Mouse (Mus musculus) forebrain, embryonic 11.5 days (tissue): Measurements from ENCODE around the gene Ltf. TPM values are rescaled to one million over a fixed set of nuclear protein-coding genes. Genes with fewer than 3 reads are reported as not detected.

Experiments used
- ATAC-seq: fragments of 200-750 bp; cut with Nextera tagmentation; replicated peaks from 2 replicates; pipeline ENCODE4 v1.8.0; 2017; ENCODE audit warnings: moderate TSS enrichment; ENCODE audit not compliant: low FRiP score
- DNase-seq: peaks from one replicate; pipeline ENCODE4 v3.0.0-alpha.2; 2017; ENCODE audit warnings: low spot score
- H3K27ac ChIP-seq: fragments of 300-500 bp; sonication (generic); 2 replicates; pipeline ENCODE4 v1.5.1; 2014; ENCODE audit warnings: low read depth, low read length
- H3K27me3 ChIP-seq: fragments of 300-500 bp; sonication (generic); 2 replicates; pipeline ENCODE4 v1.6.1; 2014; ENCODE audit warnings: mild to moderate bottlenecking, low read length, mixed read lengths; ENCODE audit not compliant: control insufficient read depth, insufficient read depth
- H3K36me3 ChIP-seq: fragments of 300-500 bp; sonication (generic); 2 replicates; pipeline ENCODE4 v1.6.1; 2014; ENCODE audit warnings: mild to moderate bottlenecking, low read length, moderate library complexity, mixed read lengths; ENCODE audit not compliant: control insufficient read depth, insufficient read depth
- H3K4me1 ChIP-seq: fragments of 300-500 bp; sonication (generic); replicated peaks from 2 replicates; pipeline ENCODE4 v1.6.1; 2014; ENCODE audit warnings: low read length, mixed read lengths; ENCODE audit not compliant: control insufficient read depth, insufficient read depth
- H3K4me2 ChIP-seq: fragments of 300-500 bp; sonication (generic); 2 replicates; pipeline ENCODE4 v1.6.1; 2014; ENCODE audit warnings: low read depth, mild to moderate bottlenecking, low read length, moderate library complexity, mixed read lengths; ENCODE audit not compliant: severe bottlenecking
- H3K4me3 ChIP-seq: fragments of 300-500 bp; sonication (generic); 2 replicates; pipeline ENCODE4 v1.5.1; 2014; ENCODE audit warnings: low read depth, low read length
- H3K9ac ChIP-seq: fragments of 300-500 bp; sonication (generic); 2 replicates; pipeline ENCODE4 v1.6.1; 2014; ENCODE audit warnings: low read length
- H3K9me3 ChIP-seq: fragments of 300-500 bp; sonication (generic); 2 replicates; pipeline ENCODE4 v1.6.1; 2016; ENCODE audit warnings: low read length, mixed read lengths; ENCODE audit not compliant: control insufficient read depth
- WGBS: fragments of 180-500 bp; shearing (Covaris S2); extraction: QIAGEN DNeasy Blood & Tissue Kit; methylation state at CpG from one replicate; pipeline ENCODE4 v1.1.7; 2014; 5-methylcytosine and 5-hydroxymethylcytosine counted together
- polyA plus RNA-seq: library from polyadenylated mRNA; unstranded; fragments of >200 nt; fragmentation: Nextera tagmentation; extraction: Ambion mirVana; gene quantifications from 2 replicates; pipeline ENCODE4 v1.2.1, GENCODE M21; 2014

Gene Ltf
- 0.61 and 0.89 TPM in 2 replicates for polyA plus RNA-seq

DNA sequence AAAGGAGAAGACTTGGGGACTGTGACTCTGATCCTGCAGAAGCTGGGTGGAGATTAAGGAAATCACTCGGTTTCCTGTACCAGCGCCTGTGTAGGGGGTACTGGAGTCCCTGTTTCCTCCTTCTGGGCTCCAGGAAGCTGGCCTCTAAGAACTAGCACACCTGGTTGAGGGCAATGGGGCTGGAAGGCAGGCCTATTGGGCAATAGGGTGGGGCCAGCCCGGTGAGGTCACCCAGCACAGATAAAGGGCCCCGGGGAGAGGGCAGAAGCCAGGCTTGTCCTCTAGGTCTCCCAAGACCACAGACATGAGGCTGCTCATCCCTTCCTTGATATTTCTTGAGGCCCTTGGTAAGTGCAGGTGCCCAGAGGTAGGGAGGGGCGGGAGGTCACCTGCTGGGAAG lies at the start of gene Ltf:
TSS of gene Ltf (plus strand) at position 250 of the 400 bp plus-strand sequence.
- Histone ChIP-seq H3K4me2 (no peak within 1 kb of the TSS), H3K4me1 (no peaks in the 10 kb centered on the region), H3K4me3 (no peak within 1 kb of the TSS), H3K9me3 (no peaks in the 10 kb centered on the region), H3K27ac (no peak within 1 kb of the TSS), H3K36me3 (no peaks in the 10 kb centered on the region), H3K27me3 (no peaks in the 10 kb centered on the region), H3K9ac (no peak within 1 kb of the TSS)
- 83% methylated on average over 5 of the region's 5 CpGs for WGBS
- DNase-seq = no peak
- ATAC-seq = no peak

DNA sequence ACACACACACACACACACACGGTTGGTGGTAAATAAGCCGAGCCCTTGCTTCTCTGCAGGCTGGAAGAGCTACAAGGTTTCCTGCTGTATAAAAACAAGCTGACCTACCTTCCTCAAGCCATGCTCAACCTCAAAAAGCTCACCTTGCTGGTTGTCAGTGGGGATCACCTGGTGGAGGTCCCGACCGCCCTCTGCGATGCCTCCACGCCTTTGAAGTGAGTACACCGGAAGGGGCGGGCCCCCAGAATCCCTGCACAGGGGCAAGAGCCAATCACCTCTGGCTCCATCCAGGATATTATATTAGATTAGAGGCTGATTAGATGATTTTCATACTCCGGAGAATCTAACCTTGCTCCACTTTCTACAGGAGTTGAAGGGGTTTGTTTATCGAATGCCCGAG lies 39.7 kb upstream of the Ltf start:
- Histone ChIP-seq H3K4me1 (no peaks in the 10 kb centered on the region), H3K9ac (no peak overlapping the region), H3K9me3 (no peaks in the 10 kb centered on the region), H3K27me3 (no peaks in the 10 kb centered on the region), H3K36me3 (no peaks in the 10 kb centered on the region), H3K4me3 (no peak overlapping the region), H3K27ac (no peak overlapping the region), H3K4me2 (no peak overlapping the region)
- DNase-seq (peak; percentile 40), ATAC-seq (no peak)
- 96% methylated on average over 11 of the region's 11 CpGs for WGBS

DNA sequence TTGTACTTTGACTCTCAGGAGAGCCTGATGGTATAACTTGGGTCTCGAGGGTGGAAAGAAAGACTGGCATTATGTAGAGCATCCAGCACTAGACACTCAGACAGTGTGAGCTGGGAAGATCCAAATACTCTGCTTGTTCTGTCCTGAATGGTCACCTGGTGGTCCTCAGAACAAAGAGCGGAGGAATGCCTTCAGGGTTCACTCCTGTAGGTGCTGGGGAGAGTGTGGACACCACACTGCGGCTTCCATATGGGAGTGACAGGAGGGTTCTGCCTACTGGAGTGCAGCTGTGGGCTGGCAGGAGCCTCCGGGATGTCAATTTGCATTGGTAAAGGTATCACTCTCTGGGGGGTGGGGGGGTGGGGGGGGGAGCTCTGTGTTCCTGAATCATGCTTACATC lies 36.7 kb upstream of the Ltf start:
- Histone ChIP-seq H3K4me2 (no peak overlapping the region), H3K27me3 (no peaks in the 10 kb centered on the region), H3K36me3 (no peaks in the 10 kb centered on the region), H3K4me1 (no peaks in the 10 kb centered on the region), H3K9me3 (no peaks in the 10 kb centered on the region), H3K27ac (no peak overlapping the region), H3K4me3 (no peak overlapping the region), H3K9ac (no peak overlapping the region)
- no peak for ATAC-seq
- WGBS = 63% methylated on average over 4 of the region's 4 CpGs
- no peak for DNase-seq

DNA sequence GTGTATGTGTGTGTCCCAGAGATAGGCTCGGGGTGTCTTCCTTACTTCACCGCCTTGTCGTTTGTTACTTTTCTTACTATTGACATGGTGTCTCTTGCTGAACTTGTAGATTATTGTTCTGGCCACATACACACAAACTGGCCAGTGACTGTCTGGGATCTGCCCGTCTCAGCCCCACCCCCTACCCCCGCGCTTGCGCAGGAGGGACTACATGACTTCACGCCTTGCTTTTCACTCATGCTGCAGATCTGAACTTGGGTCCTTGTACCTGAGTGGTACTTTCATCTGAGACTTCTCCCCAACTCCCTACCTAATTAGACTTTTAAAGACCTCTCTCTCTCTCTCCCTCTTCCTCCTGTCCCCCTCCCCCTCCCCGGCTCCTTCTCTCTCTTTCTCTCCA lies 35.0 kb upstream of the Ltf start:
- 92% methylated on average over 9 of the region's 9 CpGs for WGBS
- no peak overlapping the region for H3K4me3 ChIP-seq
- no peak for DNase-seq
- no peak overlapping the region for H3K4me2 ChIP-seq
- H3K9me3 ChIP-seq = no peaks in the 10 kb centered on the region
- no peak overlapping the region for H3K9ac ChIP-seq
- no peak overlapping the region for H3K27ac ChIP-seq
- ATAC-seq = no peak
- H3K36me3 ChIP-seq = no peaks in the 10 kb centered on the region
- no peaks in the 10 kb centered on the region for H3K27me3 ChIP-seq
- H3K4me1 ChIP-seq = no peaks in the 10 kb centered on the region

DNA sequence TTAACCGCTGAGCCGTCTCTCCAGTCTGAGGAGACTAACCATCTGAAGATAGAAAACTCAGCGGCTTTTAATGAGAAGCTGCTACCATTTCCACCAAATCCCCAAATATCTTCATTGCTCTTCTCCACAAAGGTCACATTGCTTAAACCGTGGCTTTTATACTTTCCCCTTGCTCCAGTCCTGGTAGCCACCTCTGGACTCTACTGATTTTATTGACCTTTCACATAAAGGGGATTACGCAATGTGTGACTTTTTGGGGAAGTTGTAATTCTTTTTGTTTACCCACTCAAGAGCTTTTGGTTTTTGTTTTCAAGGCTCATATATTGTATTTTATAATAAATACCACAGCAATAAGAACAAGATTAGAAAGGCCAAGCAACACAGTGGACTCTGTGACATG lies 33.5 kb upstream of the Ltf start:
- no peak for DNase-seq
- Histone ChIP-seq H3K4me3 (no peak overlapping the region), H3K27ac (no peak overlapping the region), H3K4me1 (no peaks in the 10 kb centered on the region), H3K4me2 (no peak overlapping the region), H3K9ac (no peak overlapping the region), H3K9me3 (no peaks in the 10 kb centered on the region), H3K36me3 (no peaks in the 10 kb centered on the region), H3K27me3 (no peaks in the 10 kb centered on the region)
- WGBS = 93% methylated on average over 5 of the region's 5 CpGs
- ATAC-seq = no peak

DNA sequence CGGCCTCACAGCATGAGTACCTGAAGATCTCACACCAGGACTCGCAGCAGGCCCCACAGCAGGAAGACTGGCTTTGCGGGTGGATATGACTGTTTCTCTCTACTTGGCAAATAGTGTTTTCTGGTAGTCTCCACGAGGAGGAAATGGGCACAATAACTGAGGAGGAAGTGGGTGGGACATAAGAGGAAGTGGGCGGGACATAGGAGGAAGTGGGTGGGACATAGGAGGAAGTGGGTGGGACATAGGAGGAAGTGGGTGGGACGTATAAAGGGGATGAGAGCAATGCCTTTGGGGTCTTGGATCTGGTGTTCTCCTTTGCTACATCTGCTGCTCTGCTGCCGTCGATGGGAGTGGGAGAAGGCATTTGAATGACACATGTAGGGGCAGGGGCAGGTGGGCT lies 33.1 kb upstream of the Ltf start:
- WGBS = 89% methylated on average over 8 of the region's 8 CpGs
- Histone ChIP-seq H3K4me1 (no peaks in the 10 kb centered on the region), H3K9ac (no peak overlapping the region), H3K4me3 (no peak overlapping the region), H3K27ac (no peak overlapping the region), H3K36me3 (no peaks in the 10 kb centered on the region), H3K9me3 (no peaks in the 10 kb centered on the region), H3K27me3 (no peaks in the 10 kb centered on the region), H3K4me2 (no peak overlapping the region)
- ATAC-seq (no peak), DNase-seq (no peak)

DNA sequence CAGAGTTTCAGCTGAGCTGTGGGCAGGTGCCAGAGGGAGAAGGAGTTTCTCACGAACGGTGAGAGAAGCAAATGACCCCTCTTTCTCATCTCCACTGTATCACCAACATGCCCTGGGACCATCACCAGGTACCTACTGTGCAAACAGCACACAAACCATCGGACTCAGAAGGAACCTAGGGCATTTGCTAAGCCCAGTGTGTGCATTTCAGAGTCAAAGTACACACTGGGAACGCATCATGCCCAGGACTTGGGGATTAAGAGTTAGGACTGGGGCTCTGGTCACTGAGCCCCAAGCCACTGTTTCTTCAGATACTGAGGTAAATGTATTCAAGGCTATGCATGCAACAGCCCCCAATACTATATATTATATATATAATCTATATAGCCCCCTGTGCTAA lies 31.7 kb upstream of the Ltf start:
- no peak overlapping the region for H3K9ac ChIP-seq
- 84% methylated on average over 4 of the region's 4 CpGs for WGBS
- H3K27ac ChIP-seq = no peak overlapping the region
- H3K36me3 ChIP-seq = no peaks in the 10 kb centered on the region
- H3K4me2 ChIP-seq = no peak overlapping the region
- H3K4me1 ChIP-seq = no peaks in the 10 kb centered on the region
- H3K4me3 ChIP-seq = no peak overlapping the region
- DNase-seq (no peak), ATAC-seq (no peak)
- H3K27me3 ChIP-seq = no peaks in the 10 kb centered on the region
- no peaks in the 10 kb centered on the region for H3K9me3 ChIP-seq

DNA sequence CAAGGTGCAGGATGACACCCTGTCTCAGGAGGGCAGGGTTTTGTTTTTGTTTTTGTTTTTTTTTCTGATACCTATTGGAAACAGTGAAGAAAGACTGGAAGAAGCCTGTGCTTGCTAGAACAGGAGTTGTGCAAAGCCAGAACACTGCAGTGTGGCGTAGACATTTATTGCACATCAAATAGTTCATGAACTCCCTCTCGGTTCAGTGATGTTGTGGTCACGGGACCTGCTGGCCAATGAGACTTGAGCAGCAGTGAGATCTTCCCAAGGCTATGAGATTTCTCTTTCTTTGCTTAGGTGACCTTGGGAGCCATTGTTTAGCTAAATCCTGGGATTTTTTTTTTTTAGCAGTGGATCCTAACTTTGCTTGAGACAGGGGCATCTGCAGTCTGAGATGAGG lies 31.0 kb upstream of the Ltf start:
- Histone ChIP-seq H3K9me3 (no peaks in the 10 kb centered on the region), H3K9ac (no peak overlapping the region), H3K27me3 (no peaks in the 10 kb centered on the region), H3K4me1 (no peaks in the 10 kb centered on the region), H3K36me3 (no peaks in the 10 kb centered on the region), H3K4me2 (no peak overlapping the region), H3K4me3 (no peak overlapping the region), H3K27ac (no peak overlapping the region)
- no peak for DNase-seq
- WGBS = 86% methylated on average over 3 of the region's 3 CpGs
- ATAC-seq = no peak

DNA sequence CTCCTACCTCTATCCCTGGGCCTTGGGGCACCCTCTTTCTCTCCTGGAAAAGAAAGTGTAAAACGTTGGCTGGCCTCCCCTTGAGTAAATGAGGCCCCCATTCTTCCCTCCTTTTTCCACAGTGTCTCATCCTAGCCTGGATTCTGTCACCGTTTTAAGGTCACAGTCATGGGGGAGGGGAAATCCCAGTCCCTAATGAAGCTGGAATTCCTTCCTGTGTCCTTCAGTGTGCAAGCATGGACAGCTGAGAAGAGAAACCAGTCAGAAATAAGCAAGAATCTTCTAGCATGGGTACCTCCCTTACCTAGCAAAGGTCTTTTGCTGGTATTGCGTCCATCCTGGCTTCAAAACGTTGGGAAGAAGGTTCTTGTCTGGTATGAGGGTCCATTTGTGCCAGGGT lies 29.9 kb upstream of the Ltf start:
- Histone ChIP-seq H3K36me3 (no peaks in the 10 kb centered on the region), H3K9me3 (no peaks in the 10 kb centered on the region), H3K27me3 (no peaks in the 10 kb centered on the region), H3K4me3 (no peak overlapping the region), H3K27ac (no peak overlapping the region), H3K4me2 (no peak overlapping the region), H3K9ac (no peak overlapping the region), H3K4me1 (no peaks in the 10 kb centered on the region)
- ATAC-seq (no peak), DNase-seq (no peak)
- 70% methylated on average over 4 of the region's 4 CpGs for WGBS
